Mouse (Mus musculus): ENCODE data around the gene Tmem234. TPM values are rescaled to one million over a fixed set of nuclear protein-coding genes. Genes with fewer than 3 reads are reported as not detected.

Tmem234 gene
- total RNA-seq, 2 experiments from 2014 or later, result 99.9 to 102 TPM

DNA sequence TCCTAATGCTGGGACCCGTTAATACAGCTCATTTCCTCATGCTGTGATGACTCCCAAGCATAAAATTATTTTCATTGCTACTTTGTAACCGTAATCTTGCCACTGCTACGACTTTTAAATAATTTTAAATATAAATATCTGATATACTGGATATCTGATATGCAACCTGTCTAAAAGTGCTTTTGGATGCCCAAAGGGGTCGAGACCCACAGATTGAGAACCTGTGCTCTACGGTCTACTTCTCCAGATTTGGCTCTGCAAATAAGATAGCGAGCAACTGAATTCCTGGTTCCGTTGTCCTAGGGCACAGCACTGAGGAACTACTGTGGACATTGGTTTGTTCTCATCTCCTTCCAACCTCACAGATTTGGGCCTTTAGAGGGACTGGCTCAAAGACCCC lies 22.8 kb upstream of the Tmem234 start:
- DNase-seq, result no peak
- intact Hi-C loops (cut with DNase I), result no loop called here

DNA sequence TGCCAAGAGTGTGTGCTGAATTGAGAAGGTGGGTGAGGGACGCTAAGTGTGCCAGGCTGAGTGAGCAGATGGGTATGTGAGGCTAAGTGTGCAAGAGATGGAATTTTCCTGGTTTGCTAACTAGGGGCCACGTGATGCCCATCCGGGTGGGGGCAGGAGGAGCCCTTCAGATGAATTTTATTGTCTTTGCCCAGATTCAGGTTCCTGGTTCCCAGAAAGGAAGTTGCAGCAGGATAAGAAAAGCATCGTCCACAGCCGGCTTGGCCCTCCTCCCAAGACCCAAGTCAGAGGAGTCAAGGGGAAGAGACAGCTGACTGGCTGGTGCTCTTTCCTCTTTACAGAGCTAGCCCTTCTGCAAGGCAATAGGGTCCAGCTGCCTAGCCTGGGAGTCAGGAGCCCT lies 22.0 kb upstream of the Tmem234 start, which contains the start of gene Fam167b:
Fam167b (minus strand) TSS at position 84 of the 400 bp plus-strand sequence.
- DNase-seq, result no peak
- intact Hi-C loops (cut with DNase I), result no loop called here

- intact Hi-C loops (cut with DNase I), result no loop called here
- peak; percentile 8 for DNase-seq
Observed at GRCm38 (mm10) chr4:129580347-129580746, 20.1 kb upstream of the Tmem234 start.

DNA sequence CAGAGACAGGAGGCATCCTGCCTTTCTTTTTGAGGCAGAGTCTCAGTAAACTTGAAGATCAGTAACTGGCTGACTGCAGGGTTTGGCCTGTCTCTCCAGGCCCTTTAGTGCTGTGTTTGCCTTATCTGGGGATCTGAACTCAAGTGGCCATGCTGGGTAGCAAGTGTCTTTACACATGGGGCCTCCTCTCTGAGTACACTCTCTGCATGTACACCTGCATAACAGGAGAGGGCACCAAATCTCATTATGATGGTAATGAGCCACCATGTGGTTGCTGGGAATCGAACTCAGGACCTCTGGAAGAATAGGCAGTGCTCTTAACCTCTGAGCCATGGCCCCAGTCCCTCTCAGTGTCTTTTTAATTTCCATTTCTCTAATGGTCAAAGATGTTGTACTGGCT lies 18.2 kb upstream of the Tmem234 start:
- DNase-seq, result no peak
- intact Hi-C loops (cut with DNase I), result no loop called here

DNA sequence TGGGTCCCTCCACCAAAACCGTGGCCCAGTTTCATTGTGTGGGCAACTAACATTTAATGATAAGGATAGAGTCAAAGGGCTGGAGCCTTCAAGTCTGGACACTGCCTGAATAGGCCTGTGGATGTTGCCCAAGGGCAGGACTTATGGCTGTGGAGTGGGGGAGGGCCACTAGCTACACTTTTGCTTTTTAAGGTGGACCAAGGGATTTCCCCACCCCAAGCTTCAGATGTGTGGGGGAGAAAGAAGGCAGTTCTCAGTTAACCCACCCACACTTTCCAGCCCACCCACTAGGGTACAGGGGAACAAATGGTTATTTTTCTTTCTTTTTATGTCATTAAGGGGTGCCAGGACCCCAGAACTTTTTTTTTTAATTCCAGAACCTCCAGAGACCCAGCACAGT lies 16.1 kb upstream of the Tmem234 start:
- intact Hi-C loops (cut with DNase I), result no loop called here
- no peak for DNase-seq

GRCm38 (mm10) chr4:129584884-129585608 lies 15.4 kb upstream of the Tmem234 start:
- peak; percentile 84 for DNase-seq
- intact Hi-C loops (cut with DNase I), result no loop called here

DNA sequence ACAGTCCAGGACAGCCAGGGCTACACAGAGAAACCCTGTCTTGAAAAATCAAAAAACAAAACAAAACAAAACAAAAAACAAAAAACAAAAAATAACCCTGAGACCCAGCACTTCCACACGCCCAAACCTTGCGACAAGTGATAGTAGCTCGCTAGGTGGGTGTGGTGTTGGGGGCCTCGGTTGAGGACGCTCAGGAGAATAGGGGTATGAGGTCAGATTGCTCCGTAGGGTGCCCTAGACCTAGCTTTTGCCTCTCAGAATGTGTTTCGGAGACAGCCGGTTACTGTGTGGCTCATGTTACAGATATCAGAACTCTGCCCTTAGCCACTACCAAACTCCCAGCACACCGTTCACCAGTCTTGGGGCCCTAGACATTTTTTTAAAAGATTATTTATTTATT lies 14.7 kb upstream of the Tmem234 start:
- no peak for DNase-seq
- intact Hi-C loops (cut with DNase I), result no loop called here

- DNase-seq, result no peak
- intact Hi-C loops (cut with DNase I), result no loop called here
Observed at GRCm38 (mm10) chr4:129586943-129587342, 13.5 kb upstream of the Tmem234 start.

GRCm38 (mm10) chr4:129588865-129589264 lies 11.6 kb upstream of the Tmem234 start:
- DNase-seq, result no peak
- intact Hi-C loops (cut with DNase I), result no loop called here

- intact Hi-C loops (cut with DNase I), result loop anchor here (10.0 kb wide), 1 partner anchor 94 kb away; the partner anchor contains the start of gene Marcksl1
- DNase-seq, result peak; percentile 85
Observed at GRCm38 (mm10) chr4:129608426-129609025, 8.1 kb downstream of the Tmem234 start.

- DNase-seq, result no peak
- intact Hi-C loops (cut with DNase I), result loop anchor here (10.0 kb wide), 1 partner anchor 94 kb away; the partner anchor contains the start of gene Marcksl1
Observed at GRCm38 (mm10) chr4:129609139-129609631, 8.7 kb downstream of the Tmem234 start.

DNA sequence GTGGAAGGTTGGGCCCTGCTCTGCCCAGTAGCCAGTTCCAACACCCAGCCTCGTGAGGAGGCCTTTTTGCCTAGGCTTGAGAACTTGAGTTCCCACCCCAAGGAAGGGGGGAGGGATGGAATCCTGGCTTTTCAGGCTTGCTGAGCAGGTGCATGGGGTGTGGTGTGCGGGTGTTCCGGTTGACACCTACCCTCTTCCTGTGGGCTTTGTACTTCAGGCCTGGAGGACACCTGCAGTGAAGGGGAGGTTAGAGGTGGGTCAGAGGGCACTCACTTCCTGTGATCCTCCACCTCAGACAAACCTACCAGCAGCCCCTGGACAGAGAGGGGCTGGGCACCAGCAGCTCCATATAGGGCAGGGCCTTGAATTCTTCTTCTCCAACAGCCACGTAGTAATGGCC lies 9.6 kb downstream of the Tmem234 start:
- no peak for DNase-seq
- intact Hi-C loops (cut with DNase I), result no loop called here

GRCm38 (mm10) chr4:129610472-129610871 lies 10.0 kb downstream of the Tmem234 start:
- intact Hi-C loops (cut with DNase I), result no loop called here
- no peak for DNase-seq

GRCm38 (mm10) chr4:129614093-129614492 lies 13.6 kb downstream of the Tmem234 start, which contains the start of gene Dcdc2b:
Gene Dcdc2b, minus strand, starts transcription at chr4:129614257.
- intact Hi-C loops (cut with DNase I), result no loop called here
- DNase-seq, result no peak

DNA sequence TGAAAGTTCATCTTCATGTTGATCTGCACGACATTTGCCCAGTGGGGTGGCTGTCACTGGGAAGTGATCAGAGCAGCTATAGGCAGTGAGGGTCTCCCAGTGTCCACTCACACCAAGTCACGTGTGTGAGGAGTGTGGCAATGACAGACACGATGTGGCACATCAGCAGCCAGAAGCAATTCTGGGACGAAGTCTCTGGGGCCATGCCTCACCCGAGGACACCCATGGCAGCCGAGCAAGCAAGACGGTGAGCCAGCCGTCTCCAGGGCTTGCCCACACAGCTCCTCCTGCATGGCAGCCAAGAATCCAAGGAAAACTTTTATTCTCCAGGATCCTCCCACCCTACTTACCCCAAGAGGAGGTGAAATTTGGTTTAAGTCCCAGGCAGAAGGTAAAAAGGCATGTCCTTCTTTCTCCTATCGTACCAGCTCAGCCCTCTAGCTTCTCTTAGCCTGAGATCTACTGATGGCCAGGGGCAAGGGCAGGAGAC lies 15.4 kb downstream of the Tmem234 start:
- DNase-seq, result no peak

GRCm38 (mm10) chr4:129616631-129617030 lies 16.2 kb downstream of the Tmem234 start:
- intact Hi-C loops (cut with DNase I), result no loop called here
- DNase-seq, result no peak

More for the DNA sequence above, 15.4 kb downstream of the Tmem234 start:
- intact Hi-C loops (cut with DNase I), result no loop called here

GRCm38 (mm10) chr4:129617121-129617641 lies 16.7 kb downstream of the Tmem234 start:
- no peak for DNase-seq
- intact Hi-C loops (cut with DNase I), result no loop called here

- intact Hi-C loops (cut with DNase I), result no loop called here
- no peak for DNase-seq
Observed at GRCm38 (mm10) chr4:129618031-129618430, 17.6 kb downstream of the Tmem234 start.

DNA sequence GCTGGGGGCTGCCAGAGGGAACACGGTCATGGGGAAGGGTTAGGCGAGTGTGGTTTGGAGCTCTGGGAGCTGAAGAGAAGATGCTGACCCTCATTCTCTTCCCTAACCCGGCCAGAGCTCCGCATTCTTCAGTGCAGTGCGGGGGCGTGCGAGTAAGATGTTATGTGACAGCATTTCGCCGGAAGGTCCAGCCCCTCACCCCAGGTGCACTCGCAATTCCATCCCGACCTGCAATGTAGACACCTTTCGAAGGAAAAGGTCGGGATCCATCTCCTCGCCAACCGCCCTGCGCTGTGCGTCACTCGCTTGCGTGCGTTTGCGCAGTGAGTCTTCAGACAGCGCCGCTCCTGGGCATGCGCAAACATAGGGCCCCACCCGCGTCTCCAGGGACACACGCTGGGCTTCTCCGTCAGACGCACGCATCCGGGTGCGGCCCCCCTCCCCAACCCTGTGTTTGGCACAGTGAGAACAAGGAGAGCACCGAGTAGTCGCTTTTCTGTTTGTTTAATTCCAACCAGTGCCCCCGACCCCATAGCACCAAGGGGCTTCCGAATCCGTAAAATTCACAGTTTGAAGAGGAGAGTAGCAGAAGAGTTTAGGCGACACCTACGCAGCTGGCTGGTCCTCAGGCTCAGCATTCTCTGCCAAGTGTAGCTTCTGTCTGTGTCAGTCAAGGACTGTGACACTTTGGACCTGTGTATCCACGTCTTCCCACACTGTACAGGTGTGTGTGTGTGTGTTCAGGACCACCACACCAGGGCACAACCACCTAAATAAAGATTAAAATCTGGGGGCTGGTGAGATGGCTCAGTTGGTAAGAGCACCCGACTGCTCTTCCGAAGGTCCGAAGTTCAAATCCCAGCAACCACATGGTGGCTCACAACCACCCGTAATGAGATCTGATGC lies 18.6 kb downstream of the Tmem234 start, which contains the start of gene Iqcc:
Iqcc (minus strand) TSS at position 314 of the 906 bp plus-strand sequence.
- intact Hi-C loops (cut with DNase I), result no loop called here
- peak; percentile 97 for DNase-seq

Measured in left cerebral cortex, postnatal 4 days (tissue).